Mouse (Mus musculus) cerebellum, adult 9-10 months (tissue): ENCODE data around the gene Cep85l.

Source experiments
- DNase-seq: peaks from one replicate; pipeline ENCODE4 v3.0.0; 2022

Cep85l gene

GRCm38 (mm10) chr10:53339045-53339444 lies 40.7 kb downstream of the Cep85l start:
- no peak for DNase-seq

- DNase-seq: no peak
Measured at GRCm38 (mm10) chr10:53337162-53337923, 42.4 kb downstream of the Cep85l start, which contains the start of gene Pln. Gene Pln, plus strand, starts transcription at chr10:53337667.

- DNase-seq: no peak
Measured at GRCm38 (mm10) chr10:53335974-53336373, 43.8 kb downstream of the Cep85l start.

GRCm38 (mm10) chr10:53335266-53335665 lies 44.5 kb downstream of the Cep85l start:
- no peak for DNase-seq

- DNase-seq: no peak
Measured at GRCm38 (mm10) chr10:53332752-53333151, 47.0 kb downstream of the Cep85l start.

GRCm38 (mm10) chr10:53329257-53329656 lies 50.5 kb downstream of the Cep85l start:
- DNase-seq: no peak

GRCm38 (mm10) chr10:53326367-53326766 lies 53.4 kb downstream of the Cep85l start:
- DNase-seq: no peak

- no peak for DNase-seq
Measured at GRCm38 (mm10) chr10:53324663-53325062, 55.1 kb downstream of the Cep85l start.

- no peak for DNase-seq
Measured at GRCm38 (mm10) chr10:53323367-53323766, 56.4 kb downstream of the Cep85l start.

GRCm38 (mm10) chr10:53306674-53307073 lies 73.1 kb downstream of the Cep85l start:
- no peak for DNase-seq

GRCm38 (mm10) chr10:53305867-53306266 lies 73.9 kb downstream of the Cep85l start:
- no peak for DNase-seq

- DNase-seq: no peak
Measured at GRCm38 (mm10) chr10:53285147-53285546, 94.6 kb downstream of the Cep85l start.

- DNase-seq: no peak
Measured at GRCm38 (mm10) chr10:53272228-53272627, 107.5 kb downstream of the Cep85l start.

GRCm38 (mm10) chr10:53262021-53262420 lies 117.7 kb downstream of the Cep85l start:
- no peak for DNase-seq

GRCm38 (mm10) chr10:53235381-53235780 lies 144.4 kb downstream of the Cep85l start:
- DNase-seq: no peak

GRCm38 (mm10) chr10:53234683-53235082 lies 145.1 kb downstream of the Cep85l start:
- no peak for DNase-seq

- no peak for DNase-seq
Measured at GRCm38 (mm10) chr10:53234086-53234613, 145.6 kb downstream of the Cep85l start.

GRCm38 (mm10) chr10:53230809-53231208 lies 148.9 kb downstream of the Cep85l start:
- no peak for DNase-seq

GRCm38 (mm10) chr10:53229190-53229589 lies 150.6 kb downstream of the Cep85l start:
- DNase-seq: no peak
